Mouse (Mus musculus): ENCODE results near the gene Csnk2a1.

- TF ChIP-seq CTCF (IDR thresholded peaks at IDR 0.05; ENCODE audit: low read depth, low read length) (no peak), TAL1 (conservative IDR thresholded peaks at IDR 0.05; ENCODE audit: low read depth, low read length) (no peak), POLR2AphosphoS5 (IDR thresholded peaks at IDR 0.05; ENCODE audit: insufficient replicate concordance, low read depth, low read length) (no peak), GATA1 (IDR thresholded peaks at IDR 0.05; ENCODE audit: borderline replicate concordance, low read length) (no peak), GATA2 (IDR thresholded peaks at IDR 0.05; ENCODE audit: borderline replicate concordance, low read depth, low read length) (no peak)
Measured at GRCm38 (mm10) chr2:152305480-152305879, 78.8 kb downstream of the Csnk2a1 start.
